Mouse (Mus musculus) small intestine, adult 2 months (tissue): ENCODE measurements around the gene 2210011C24Rik.

Experiments used
- CTCF ChIP-seq: fragments of 200-500 bp; IDR thresholded peaks from 2 replicates; pipeline ENCODE4 v1.5.1; 2012; ENCODE audit warnings: low read depth, mild to moderate bottlenecking, control low read depth, inconsistent platforms, low read length, moderate library complexity, mixed read lengths; ENCODE audit not compliant: insufficient replicate concordance, insufficient read length; ENCODE audit errors: extremely low read depth
- POLR2A ChIP-seq: fragments of 200-500 bp; IDR thresholded peaks from 2 replicates; pipeline ENCODE4 v1.6.1; 2012; ENCODE audit warnings: low read depth, mild to moderate bottlenecking, control low read depth, inconsistent platforms, low read length, moderate library complexity

GRCm38 (mm10) chr8:84012499-84013165 lies 661 bp upstream of the 2210011C24Rik start:
- TF ChIP-seq CTCF (no peak), POLR2A (no peak)
